Mouse (Mus musculus) cerebellum, adult 2 months (tissue): Measurements from ENCODE around the gene Lyl1.

ENCODE experiments used
- CTCF ChIP-seq: fragments of 200-500 bp; IDR thresholded peaks from 2 replicates; pipeline ENCODE4 v1.5.1; 2011; ENCODE audit warnings: low read depth, mild to moderate bottlenecking, control low read depth, low read length, moderate library complexity, borderline replicate concordance; ENCODE audit not compliant: insufficient read depth
- POLR2A ChIP-seq: fragments of 200-500 bp; IDR thresholded peaks from 2 replicates; pipeline ENCODE4 v1.6.1; 2011; ENCODE audit warnings: low read length, control low read depth, borderline replicate concordance; ENCODE audit not compliant: insufficient read depth

GRCm38 (mm10) chr8:84654597-84654996, 46.7 kb upstream of the Lyl1 start:
- TF ChIP-seq POLR2A = no peak
- TF ChIP-seq CTCF = no peak
